Mouse (Mus musculus): ENCODE results near the gene Prl8a2.

Gene Prl8a2

GRCm38 (mm10) chr13:27345373-27345772 is at the start of gene Prl8a2:
TSS of gene Prl8a2 (plus strand) at chr13:27345673.
- DNase-seq = no peak

- no peak for DNase-seq
Observed at GRCm38 (mm10) chr13:27312334-27313225, 32.9 kb upstream of the Prl8a2 start, which contains the start of gene Prl6a1. TSS of gene Prl6a1 (plus strand) at chr13:27312627.

- DNase-seq = no peak
Observed at GRCm38 (mm10) chr13:27334989-27335388, 10.5 kb upstream of the Prl8a2 start.

- DNase-seq = no peak
Observed at GRCm38 (mm10) chr13:27342733-27343275, 2.7 kb upstream of the Prl8a2 start.

GRCm38 (mm10) chr13:27390746-27391145 is 45.3 kb downstream of the Prl8a2 start, which contains the start of gene Prl2b1:
TSS of gene Prl2b1 (minus strand) at chr13:27390846.
- no peak for DNase-seq

- DNase-seq = peak; percentile 30
Observed at GRCm38 (mm10) chr13:27399061-27399724, 53.7 kb downstream of the Prl8a2 start.

Measured in cerebellum, adult 8-10 months (tissue).